Mouse (Mus musculus) layer of hippocampus, adult 9-11 months (tissue): ENCODE measurements around the gene Rnf185.

Source experiments
- DNase-seq: peaks from one replicate; pipeline ENCODE4 v3.0.0; 2022

The Rnf185 gene

DNA sequence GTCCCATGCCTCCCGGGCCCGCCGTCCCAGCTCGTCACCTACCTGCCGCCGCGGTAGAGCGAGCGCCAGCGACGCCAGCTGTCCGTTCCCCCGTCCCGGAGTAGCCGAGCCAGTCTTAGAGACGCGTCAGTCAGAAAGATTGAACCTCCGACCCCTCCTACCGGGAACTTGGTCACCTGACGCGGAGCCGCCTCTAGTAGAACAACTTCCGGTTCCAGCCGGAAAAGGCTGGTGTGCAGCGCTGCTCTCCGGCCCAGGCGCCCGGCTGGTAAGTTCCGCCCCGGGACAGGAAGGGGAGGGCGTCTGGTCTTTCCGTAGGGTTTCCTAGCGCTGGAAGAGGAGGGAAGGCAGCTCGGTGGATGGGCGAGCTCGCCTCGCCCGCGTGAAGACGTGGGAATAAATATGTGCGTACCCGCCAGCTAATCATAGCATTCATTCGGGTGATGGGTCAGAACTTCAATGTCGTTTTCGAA is at the start of gene Rnf185:
TSS of gene Rnf185 (minus strand) at position 197 of the 473 bp plus-strand sequence.
- DNase-seq = peak; percentile 95

DNA sequence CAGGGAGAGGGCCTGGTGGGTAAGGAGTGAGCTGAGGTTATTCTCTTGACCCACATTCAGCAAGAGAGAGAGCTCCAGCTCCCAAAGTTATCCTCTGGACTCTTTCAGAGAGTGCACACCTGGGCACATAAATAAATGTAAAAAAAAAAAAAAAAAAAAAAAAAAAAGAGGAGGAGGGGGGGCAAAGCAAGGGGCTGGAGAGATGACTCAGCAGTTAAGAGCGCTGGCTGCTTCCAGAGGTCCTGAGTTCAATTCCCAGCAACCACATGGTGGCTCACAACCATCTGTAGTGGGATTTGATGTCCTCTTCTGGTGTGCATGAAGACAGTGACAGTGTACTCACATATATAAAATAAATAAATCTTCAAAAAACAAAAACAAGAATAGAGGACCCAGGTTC is 45.1 kb upstream of the Rnf185 start:
- DNase-seq = no peak

GRCm38 (mm10) chr11:3496756-3497155 is 44.6 kb upstream of the Rnf185 start:
- no peak for DNase-seq

DNA sequence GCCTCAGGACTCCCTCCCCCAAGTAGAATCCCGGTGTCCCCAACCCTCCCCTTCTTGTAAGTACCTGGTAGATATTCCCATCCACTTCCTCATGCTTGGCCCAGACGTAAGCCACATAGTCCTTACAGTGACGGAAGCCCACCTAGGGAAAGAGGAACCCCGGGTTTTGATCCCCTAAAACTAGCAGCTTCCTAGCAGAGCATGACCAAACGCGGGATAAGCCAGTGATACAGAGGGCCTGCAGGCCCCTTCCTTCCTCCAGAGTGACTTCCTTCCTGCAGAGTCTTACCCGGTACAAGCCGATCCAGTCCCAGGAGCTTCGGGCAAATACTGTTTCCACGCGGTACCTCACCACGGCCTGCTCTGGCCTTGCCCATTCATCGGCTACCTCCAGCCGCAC is 43.3 kb upstream of the Rnf185 start:
- DNase-seq = no peak

- peak; percentile 55 for DNase-seq
Observed at GRCm38 (mm10) chr11:3494857-3495256, 42.7 kb upstream of the Rnf185 start.

DNA sequence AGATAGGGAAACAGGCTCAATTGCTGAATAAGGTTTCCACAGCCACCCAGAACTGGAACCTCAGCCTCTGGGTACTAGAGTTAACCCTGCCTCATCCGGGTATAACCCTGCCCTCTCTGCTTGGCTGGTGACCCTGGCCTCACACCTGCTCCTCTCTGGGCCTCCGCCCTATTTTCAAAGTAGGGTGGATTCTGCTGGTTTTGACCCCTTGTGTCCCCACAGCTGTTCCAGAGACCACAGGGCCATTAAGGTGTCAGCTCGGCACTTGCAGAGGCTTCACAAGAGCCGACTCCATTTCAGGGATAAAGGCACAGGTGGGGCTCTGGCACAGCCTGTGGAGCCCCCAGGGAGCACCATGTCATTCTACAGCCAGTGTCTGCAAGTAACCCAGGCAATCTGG is 40.6 kb upstream of the Rnf185 start:
- DNase-seq = no peak

DNA sequence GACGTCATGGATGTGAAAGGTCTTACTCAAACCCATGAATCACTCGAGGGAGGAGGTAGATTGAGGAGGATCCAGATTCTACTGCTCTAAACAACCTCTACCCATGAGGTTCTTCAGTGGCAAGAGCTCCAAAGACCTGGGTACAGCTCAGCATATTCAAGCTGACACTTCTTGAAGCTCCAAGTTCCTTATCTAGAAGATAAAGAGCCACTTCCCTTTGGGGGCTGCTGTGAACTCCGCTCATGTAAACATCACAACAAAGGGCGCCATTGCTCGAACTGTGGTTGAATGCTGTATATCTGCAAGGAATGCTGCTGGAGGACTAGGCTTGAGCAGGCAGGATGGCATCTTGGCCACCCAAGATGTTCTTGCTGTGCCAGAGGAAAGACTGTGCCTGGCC is 36.9 kb upstream of the Rnf185 start:
- no peak for DNase-seq

GRCm38 (mm10) chr11:3487952-3488570 is 35.9 kb upstream of the Rnf185 start, which contains the start of gene Pla2g3:
Pla2g3 (plus strand) TSS chr11:3488284.
- no peak for DNase-seq

- DNase-seq = no peak
Observed at GRCm38 (mm10) chr11:3486349-3486748, 34.2 kb upstream of the Rnf185 start.

- peak; percentile 82 for DNase-seq
Observed at GRCm38 (mm10) chr11:3483980-3484642, 31.9 kb upstream of the Rnf185 start.

GRCm38 (mm10) chr11:3475489-3475888 is 23.3 kb upstream of the Rnf185 start:
- no peak for DNase-seq

DNA sequence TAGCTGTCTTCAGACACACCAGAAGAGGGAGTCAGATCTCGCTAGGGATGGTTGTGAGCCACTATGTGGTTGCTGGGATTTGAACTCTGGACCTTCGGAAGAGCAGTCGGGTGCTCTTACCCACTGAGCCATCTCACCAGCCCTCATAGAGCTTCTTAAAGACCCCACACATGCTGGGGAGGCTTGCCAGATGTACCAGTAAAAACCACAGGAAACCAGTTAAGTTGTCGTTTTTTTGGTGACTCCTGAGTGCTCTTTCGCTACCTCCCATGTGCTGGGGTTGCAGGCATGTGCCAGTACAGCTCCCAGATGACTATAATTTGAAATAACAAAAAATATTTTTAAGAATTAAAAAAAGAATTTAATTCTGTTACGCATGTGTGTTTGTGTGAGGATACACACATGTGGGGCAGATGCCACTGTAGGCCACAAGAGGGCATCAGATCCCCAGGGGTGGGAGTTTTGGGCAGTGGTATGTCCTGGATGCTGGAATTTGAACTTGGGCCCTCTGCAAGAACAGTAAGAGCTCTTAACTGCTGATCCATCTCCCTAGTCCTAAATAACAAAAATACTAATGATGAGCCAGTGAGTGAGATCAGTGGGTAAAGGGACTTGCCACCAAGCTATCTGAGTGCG is 22.4 kb upstream of the Rnf185 start:
- DNase-seq = no peak

GRCm38 (mm10) chr11:3472484-3472883 is 20.3 kb upstream of the Rnf185 start:
- peak; percentile 82 for DNase-seq

DNA sequence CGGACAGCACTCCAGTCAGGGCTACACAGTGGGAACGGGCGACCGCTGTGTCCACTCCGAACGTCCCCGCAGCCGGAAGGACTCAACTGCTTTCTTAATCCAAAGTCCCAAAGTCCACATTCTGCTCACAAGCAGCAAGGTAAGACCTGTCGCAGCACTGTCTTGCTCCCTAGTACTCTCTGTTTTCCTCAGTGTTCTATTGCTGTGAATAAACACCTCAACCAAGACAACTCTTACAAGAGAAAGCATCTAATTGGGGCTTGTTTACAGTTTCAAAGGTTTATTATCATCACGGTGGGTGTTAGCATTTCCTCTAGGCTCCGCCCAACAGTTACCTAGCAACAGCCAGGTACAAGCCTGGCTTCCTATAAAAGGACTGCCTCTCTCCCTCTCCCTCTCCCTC is 19.3 kb upstream of the Rnf185 start:
- no peak for DNase-seq

DNA sequence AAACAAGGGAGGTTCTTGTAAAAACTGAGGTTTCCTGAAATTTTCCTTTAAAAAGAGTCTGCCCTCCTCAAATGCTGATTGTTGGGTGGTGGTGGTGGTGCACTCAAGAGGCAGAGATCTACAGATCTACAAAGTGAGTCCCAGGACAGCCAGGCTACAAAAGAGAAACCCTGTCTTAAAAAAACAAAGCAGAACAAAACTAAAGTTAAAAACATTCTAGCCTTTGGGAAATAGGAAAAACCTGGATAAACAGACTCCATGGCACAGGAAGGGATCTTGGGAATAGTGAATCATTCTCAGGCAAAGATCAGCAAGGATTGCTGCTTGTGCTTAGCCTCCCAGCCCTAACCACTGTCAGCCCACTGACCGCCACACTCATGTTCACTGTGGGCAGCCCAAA is 10.7 kb upstream of the Rnf185 start:
- no peak for DNase-seq

DNA sequence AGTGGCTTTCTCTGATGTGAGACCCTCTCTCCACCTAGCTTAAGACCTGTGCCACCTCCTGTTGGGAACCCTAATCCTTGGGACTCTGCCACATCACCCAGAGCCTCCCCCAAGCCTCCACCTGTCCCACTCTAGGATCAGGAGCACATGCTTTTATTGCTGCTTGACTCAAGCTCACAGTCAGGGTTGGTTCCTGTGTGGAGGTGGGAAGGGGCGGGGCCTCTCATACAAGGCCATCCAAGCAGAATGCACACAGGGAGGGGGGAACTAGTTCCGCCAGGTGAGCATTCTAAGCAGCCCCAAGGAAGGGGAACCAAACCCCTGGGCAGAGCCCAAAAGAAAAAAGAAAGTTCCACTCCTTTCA is 6.9 kb upstream of the Rnf185 start:
- no peak for DNase-seq

DNA sequence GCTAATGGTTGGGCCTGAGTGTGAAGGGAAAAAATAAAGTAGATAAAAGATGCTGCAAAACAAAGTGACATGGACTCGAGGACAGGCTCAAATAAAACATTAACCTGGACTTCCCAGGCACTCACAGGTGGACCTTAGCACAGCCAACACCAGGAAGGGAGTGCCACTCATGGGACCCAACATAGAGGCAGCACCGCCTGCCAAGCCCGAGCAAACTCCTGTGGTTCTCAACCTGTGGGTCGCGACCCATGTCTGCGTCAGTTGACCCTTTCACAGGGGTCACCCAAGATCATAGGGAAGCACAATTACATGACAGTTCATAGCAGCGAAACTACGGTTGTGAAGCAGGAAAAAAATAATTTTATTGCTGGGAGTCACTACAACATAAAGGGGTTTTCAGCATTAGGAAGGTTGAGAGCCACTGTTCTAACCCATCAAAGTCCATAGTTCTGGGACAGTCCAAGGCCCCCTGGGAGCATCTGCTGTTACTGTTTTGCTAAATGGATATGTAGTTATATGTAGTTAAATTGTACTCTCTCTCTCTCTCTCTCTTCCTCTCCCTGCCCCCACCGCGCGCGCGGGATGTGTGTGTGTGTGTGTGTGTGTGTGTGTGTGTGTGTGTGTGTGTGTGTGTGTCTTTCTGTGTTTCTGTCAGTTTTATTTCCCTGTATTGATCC is 6.4 kb upstream of the Rnf185 start:
- no peak for DNase-seq

DNA sequence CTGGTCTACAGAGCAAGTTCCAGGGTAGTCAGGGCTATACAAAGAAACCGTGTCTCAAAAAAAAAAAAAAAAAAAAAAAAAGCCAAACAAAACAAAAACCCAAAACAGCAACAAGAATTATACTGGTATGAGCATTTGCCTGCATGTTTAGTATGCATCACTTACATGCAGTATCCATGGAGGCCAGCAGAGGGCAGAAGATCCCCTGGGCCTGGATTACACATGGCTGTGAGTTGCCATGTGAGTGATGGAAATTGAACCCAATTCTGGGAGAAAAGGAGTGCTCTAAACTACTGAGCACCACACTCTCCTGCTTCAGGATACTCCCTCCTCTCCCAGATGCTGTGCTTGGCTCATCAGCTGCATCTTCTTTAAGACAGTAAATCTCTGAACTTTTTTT is 4.2 kb upstream of the Rnf185 start:
- DNase-seq = peak; percentile 42

GRCm38 (mm10) chr11:3454506-3454905 is 2.3 kb upstream of the Rnf185 start:
- DNase-seq = no peak

DNA sequence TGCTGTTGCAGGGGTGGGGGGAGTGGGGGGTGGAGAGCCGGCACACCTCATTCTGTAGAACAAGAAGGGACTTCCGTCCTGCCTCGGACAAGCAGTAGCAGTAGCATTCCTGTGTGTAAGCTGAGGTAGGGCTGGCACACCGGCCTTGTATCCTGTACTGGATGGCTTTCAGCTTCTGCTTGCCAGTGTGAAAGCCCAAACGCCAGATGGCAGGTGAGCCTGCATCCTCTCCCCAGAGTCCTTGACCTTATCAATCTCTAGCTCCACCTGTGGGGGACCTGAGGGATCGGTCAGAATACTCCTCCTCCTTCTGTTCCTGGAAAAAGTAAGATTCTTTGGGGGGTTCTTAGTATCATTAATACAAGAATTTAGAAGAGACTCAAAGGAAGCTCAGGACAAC is 1.3 kb upstream of the Rnf185 start:
- DNase-seq = no peak

DNA sequence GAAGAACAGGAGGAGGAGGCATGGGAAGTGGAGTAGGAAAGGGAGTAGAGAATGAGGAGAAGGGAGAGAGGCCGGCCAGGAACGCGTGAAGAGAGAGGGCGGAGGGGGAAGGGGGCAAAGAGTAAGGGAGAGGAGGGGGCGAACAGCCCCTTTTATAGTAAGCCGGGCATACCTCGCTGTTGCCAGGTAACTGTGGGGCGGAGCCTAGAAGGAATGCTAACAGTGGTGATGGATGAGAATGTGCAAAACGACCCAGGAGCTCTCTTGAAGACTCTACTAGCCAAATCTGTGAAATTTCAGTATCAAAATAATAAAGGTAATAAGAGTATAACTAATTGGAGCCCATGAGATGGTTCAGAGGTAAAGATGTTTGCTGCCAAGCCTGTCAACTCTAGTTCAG is 606 bp upstream of the Rnf185 start:
- DNase-seq = peak; percentile 32

DNA sequence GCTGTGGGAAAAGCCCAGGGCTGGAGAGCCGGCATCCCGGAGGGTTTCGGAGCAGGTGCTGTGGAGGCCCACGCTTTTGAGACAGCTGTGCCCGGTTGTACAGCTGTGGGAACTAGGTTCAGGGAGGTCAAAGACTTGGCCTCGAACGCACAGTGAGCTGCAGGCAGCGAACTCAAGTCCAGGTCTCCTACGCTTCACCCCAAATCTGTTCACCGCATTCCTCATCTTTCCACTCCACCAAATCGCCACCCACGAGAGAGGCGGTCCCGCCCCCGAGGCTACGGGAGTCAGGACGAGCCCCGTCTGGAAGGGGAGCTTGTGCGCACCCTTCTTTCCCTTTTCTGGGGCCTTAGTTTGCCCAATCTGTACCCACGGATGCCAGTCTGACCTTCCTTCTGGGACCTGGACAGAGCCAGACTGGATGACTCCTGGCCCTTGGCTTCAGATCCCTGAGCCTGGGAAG is 431 bp downstream of the Rnf185 start:
- DNase-seq = peak; percentile 27

GRCm38 (mm10) chr11:3444875-3445274 is 7.3 kb downstream of the Rnf185 start:
- DNase-seq = no peak

GRCm38 (mm10) chr11:3443091-3443490 is 9.1 kb downstream of the Rnf185 start:
- DNase-seq = no peak
